Mouse (Mus musculus): ENCODE measurements around the gene Lhfpl4.

Lhfpl4 gene

DNA sequence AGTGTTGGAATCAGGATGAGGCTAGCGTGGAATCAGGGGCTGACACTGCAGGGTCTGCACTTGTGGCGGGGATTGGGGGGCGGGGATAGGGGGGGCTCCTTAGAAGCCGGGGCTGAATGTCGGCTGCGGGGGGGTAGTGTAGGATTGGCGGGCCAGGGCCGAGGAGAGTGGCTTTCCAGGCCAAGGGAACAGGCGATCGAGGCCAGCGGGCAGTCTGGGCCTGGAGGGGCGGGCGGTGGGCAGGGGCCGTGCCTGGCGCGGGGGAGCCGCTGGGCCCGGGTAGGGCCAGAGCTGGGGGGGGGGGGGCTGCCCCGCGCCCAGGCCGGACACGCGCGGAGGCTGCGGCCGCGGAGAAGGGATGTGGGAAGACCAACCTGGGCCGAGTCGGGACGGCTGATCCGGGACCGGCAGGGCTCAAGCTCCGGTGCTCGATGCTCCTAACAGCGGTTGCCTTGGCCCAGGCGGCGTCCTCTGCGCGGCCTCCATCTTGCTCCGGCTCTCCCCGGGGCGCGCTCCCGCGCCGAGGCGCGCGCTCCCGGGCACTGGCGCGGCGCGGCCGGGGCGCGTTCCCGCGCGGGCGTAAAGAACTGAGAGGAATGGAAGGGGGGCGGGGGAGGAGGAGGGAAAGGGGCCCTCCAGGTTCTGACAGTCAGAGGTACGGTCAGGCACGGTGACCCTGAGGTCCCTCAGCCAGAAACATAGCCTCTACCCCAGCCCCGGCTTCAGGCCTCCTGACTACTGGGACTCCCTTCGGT lies at the start of gene Lhfpl4:
Gene Lhfpl4, minus strand, starts transcription at position 544 of the 755 bp plus-strand sequence.
- peak; percentile 50 to 90 for DNase-seq

DNA sequence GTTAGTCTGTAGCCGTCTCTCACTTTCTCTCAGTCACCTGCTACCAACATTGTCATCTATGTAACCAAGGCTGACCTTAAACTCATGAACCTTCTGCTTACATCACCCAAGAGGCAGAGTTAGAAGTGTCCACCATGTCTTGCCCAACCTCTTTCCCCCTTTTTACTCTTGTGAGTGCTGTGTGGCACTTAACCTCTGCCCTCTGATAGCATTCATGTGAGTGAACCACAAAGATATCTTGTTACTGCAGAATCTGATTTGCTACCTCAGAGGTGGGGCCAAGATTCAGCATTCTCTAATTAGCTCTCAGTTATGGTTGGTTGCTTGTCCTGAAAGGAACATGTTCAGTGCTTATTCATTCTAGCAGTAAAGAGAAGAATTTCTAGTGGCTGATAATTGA lies 47.6 kb upstream of the Lhfpl4 start:
- DNase-seq: no peak

DNA sequence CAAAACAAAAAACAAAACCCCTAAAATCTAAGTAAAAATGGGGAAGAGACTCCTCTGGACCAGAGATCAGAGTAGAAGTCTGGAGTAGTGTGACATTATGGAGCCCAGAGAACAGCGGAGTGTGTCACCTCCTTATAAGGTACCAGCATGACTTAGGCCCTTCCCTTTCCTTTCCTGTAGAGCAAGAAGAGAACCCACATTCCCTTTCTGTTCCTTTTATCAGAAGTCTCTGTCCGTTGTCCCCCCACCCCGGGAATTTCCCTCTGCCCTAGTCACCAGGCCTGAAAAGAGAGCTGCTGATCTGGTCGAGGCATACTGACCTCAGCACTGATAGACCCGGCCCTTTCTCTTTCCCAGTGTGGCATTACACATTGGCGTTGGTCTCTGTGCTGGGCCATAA lies 43.3 kb upstream of the Lhfpl4 start:
- DNase-seq: peak in 1 of 2 experiments; percentile 8

DNA sequence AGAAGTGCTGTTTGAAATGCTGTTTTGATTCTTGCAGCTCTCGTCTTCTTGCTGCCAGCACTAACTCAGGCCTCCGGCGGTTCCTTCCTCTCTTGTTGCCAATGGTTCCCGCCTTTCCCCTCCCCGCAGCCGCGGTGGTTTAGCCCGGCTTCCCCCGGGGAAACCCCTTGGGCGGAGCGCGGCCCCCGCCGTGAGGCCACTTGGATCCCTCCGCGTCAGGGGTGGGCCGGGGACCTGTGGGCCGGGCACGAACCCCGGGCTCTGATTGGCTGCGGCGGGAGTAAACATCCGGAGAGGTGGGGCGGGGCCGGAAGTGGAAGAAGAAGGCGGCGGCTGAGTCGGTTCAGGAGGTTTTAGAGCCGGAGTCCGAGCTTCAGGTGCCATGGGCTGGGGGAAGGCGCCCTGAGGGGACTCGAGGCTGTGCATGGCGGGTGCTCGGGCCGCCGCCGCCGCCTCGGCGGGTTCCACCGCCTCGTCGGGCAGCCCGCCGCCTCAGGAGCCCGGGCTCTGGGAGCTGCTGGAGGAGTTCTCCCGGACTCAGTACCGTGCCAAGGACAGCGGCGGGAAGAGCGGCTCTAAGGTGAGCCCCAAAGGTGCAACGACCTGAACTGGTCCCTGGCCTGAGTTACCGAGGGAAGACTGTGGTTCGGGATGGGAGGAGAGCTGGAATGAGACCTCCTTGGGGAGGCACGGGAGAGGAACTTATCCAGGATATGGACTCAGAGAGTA lies 42.5 kb upstream of the Lhfpl4 start, which contains the start of gene Mtmr14:
Gene Mtmr14, plus strand, starts transcription at position 302 of the 729 bp plus-strand sequence.
- DNase-seq: peak; percentile 99

DNA sequence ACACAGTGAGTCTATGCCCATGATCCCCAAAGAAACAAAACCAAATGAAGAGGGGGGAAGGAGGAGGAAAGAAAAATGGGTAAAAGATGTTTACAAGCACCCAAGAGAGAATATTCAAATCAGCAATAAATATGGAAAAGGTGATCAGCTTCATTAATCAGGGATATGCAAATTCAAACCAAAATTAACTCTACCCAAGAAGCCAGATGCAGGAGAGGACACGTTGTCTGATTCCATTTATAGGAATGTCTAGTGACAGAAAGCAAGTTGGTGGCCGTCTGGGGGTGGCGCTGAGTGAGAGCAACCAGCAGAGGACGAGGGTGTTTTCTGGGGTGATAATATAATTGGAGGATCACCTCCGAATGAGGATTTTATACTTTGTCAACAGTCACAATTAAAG lies 40.0 kb upstream of the Lhfpl4 start:
- DNase-seq: no peak

DNA sequence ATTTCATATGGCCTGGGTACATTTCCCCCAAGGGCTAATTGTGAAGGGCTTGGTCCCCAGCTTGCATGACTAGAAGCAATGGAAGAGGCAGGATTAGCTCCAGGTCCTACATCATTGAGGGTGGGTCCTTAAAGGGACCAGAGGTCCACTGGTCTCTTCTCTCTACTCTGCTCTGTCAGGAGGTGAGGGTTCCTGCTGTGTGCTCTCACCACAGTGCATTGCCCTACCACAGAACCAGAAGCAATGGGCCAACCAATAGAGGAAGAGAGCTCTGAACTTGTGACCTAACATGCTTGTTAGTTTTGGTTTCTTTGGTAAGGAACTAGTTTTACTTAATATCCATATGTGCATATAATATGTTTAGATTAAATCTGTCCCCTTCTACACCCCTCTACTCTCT lies 31.5 kb upstream of the Lhfpl4 start:
- no peak for DNase-seq

DNA sequence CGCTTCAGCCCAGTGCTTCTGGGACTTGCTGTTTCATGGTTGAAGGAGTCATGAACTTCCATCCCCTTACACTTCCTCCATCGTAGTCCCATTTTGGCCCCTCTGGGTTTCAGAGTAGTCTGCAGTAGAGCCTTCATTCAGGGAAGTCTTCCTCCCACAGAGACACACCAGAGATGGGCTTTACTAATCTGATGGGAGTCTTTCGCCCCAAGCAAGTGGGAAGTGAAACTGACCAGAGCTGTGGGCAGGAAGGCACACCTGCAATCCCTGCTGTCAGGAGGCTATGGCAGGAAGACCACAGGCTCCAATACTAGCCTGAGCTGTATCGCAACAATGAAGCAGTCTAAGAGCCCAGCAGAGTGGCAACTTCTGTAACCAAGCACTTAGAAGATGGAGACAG lies 30.6 kb upstream of the Lhfpl4 start:
- no peak for DNase-seq

DNA sequence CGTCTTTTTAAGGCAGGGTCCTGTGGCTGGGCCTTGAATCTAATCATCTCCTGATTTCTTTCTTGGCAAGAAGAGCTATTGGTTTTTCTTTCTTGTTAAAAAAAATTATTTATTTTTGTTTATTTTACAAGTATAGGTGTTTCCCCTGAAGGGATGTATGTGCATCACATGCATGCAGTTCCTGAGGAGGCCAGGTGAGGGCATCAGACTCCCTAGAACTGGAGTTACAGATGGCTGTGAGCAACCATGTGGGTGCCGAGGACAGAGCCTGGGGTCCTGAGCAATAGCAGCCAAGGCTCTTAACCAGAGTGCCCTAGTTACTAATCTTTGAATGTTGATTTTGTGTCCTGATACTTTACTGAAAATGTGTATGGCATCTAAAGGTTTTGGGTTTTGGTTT lies 21.1 kb upstream of the Lhfpl4 start:
- DNase-seq: no peak

DNA sequence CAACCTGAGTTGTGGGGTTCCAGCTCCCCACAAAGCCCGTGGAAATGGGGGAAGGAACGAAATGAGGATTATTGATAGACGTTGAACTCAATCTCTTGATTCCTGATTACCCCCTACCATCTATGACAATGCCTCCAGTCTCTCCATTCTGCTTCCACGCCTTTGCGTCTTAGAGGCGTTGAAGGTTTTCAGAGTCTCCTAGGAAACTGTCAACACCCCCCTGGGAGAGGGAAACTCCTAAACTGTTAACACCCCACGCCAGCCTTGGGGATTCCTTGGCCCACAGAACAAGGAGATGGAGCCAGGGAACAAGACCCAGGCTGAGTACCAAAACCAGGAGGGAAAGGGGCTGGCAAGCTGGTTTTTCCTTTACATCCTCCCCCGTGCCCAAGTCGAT lies 410 bp upstream of the Lhfpl4 start:
- peak in 1 of 2 experiments; percentile 22 for DNase-seq

DNA sequence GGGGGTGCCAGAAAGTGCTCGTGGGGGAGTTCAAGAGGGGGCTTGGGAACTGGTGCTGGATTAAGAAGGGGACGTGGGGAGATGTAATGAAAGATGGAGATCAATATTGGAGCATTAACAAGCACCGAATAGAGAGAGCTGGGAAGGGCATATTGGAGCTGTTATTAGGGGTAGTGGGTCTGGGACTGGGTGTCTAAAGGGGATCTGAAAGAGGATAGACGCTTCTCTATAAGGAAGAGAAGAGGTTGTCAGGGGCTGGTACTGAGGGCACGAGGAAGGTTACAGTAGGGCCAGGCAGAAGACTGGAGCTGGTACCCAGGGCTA lies 705 bp downstream of the Lhfpl4 start:
- DNase-seq: no peak

DNA sequence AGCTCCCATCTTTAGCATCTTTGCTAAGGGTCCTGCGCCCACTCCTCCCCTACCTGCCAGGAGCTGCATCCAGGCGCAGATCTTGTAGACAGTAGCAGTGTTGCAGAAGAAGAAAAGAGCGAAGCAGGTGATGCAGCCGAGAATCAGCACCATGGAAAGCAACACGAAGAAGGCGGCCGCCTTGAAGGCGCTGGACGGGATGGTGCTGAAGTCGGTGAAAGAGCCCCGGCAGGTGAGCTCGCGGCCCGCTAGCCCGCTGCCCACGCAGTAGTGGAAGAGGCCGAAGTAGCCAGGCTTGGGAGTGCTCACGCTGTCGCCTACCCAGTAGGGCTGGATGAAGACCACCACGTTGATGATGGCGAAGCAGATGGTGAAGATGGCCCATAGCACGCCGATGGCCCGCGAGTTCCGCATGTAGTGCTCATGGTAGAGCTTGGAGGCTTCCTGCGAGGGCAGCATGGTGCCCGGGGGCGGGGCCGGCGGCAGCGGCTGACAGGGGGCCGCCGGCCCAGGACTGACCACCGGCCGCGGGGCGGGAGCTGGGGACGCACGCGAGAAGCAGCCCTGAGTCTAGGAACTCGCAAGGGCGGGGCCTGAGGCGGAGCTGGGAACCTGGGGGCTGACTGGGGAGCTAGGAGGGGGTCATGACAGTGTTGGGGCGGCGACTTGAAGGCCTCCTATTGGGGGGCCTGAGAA lies 1.3 kb downstream of the Lhfpl4 start:
- peak; percentile 50 to 51 for DNase-seq

DNA sequence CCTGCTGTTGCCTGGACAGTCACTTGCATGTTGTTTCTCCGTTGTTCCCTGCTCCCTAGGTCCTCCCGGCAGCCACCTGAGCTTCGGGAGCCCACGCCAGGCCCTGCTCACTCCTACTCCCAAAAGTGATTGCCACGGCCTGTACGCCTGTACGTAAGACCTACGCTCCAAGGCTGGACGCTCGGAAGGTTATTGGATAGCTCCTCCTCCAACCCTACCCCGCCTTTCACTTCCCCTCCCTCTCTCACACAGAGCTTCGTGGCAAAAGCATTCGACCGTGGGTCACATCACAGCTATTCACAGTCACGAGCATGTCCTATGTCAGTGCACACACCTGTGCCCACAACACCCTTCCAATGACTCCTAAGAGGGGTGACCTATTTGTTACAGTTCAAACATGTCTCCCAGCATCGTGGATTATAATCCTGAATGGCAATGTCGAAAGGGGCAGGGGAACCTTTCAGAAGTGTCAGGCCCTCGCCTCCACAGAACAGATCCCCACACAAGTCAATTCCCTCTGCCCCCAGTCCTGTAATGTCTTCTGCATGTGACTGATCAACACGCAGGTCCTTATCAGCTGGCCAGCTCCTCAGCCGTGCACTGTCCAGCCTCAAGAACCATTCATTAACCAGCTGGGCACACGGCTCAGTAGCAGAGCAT lies 10.2 kb downstream of the Lhfpl4 start:
- no peak for DNase-seq

DNA sequence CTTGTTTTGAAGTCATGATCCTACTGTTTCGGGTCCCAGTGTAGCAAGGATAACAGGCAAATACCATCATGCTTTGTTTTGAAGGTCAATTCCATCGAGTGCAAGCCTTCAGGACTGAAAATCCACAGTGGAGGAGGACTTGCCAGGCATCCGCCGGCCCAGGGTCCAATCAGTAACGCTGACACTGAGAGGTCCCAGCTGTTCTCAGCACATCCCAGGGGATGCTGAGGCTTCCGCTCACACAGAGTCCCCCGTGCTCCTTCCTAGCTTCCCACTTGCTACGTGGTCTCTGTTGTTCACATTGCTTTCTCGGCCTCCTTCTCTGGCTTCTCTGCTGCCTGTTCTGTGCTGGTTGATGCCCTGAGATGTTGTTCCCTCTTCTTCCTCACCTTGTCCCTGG lies 11.0 kb downstream of the Lhfpl4 start:
- DNase-seq: no peak

DNA sequence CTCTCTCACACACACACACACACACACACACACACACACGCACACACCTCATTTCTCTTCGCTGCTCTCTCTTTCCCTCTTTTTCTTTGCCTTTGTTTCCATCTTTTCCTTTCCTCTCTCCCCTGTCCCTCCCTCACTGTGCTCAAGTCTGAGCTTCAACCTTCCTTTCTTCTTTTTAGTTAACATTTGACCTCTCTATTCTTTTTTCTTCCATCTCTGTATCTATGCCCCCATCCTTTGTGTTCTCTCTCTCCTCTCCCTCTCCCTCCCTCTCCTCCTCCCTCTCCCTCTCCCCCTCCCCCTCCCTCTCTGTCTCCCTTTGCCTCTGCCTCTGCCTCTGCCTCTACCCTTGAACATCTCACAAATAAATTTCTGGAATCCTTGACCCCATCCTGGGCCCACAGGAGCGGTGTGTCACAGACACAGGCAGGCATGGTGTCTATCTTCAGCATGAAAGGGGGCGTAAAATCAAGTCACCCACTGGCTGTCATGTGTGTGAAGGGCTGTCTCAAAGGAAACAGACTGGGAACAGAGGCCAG lies 15.9 kb downstream of the Lhfpl4 start:
- no peak for DNase-seq

DNA sequence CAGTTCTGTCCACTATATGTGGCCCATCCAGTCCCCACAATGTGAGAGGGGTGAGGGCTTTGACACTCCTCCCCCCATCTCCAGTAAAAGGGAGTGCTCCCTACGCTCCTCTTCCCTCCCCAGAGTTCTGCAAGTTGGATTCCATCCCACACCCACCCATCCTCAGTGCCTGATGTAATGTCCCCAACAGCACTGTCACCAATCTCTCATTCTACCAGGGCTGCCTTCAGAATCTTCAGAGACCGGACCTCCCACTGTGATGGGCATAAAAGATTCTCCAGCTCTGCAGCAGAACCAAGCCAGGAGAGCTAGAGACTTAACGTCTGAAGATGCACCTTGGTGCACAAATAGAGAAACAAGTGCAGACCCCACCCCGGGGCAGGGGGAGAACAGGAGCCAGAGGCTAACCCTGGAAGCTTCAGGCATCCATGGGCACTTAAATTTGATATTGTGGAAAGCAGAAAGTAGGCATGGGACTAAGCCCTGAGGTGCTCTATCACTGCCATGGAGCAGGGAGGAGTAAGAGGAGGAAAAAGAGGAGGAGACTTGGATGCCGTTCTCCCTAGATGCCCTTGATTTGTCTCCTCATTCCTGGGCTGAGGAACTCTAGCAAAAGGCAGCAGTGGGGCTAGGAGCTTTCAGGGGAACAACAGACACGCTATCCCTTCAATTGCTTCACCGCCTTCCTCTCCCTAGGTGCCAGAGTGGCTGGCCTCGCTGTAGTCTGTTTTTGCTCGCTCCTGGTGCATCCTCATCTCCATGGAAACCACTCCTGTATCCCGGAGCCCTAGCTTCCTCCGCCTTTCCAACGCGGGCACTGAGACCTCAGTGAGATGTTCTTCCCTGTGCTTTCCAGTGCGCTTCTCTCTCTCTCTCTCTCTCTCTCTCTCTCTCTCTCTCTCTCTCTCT lies 16.6 kb downstream of the Lhfpl4 start:
- DNase-seq: peak in 1 of 2 experiments; percentile 44

DNA sequence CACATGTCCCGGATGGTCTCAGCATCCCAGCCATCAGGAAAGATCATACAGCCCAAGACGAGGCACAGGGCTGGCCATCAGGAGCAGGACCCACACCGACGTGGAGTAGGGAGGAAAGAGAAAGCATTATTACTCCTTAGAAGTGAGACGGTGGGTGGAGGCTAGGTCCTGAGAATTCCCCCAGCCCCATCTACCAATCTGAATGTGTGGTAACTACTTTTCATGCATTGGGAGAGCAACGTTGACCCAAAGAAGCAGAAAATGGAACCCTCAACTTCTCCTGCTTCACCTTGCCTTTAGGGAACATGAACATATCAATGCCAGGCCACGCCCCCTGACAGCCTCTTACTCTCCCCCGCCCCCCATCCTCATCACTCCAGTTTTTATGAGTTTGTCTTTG lies 18.6 kb downstream of the Lhfpl4 start:
- DNase-seq: no peak

DNA sequence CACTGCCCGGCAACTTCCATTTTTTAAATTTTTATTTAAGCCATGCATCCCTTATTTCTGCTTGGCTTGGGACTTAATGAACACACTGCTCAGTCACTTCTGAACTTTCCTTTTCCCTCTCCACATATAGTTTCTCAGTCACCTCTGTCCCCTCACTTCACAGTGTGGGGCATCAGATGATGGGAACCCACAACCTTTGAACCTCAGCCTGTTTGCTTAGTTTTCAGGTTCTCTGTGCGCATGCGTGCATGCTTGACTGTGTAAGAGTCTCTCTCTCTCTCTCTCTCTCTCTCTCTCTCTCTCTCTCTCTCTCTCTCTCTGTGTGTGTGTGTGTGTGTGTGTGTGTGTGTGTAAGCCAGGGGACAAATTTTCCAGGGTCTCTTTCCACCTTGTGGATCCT lies 19.7 kb downstream of the Lhfpl4 start:
- no peak for DNase-seq

DNA sequence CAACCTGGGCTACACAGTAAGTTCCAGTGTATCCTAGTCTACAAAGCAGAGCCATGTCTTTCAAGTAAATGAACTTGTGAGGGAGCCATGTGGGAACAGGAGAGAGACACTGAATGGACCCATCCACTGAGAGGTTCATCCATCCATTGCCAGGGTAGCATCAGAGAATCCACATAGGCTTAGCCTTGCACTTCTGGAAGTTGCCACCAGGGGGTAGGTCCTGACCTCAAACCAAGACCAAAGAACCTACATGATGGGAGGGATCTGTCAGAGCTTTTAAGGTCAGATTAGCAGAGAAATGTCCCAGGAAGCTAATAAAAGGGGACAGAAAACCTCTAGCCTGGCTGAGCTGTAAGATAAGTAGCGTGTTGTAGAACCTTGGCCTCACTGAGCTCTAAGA lies 22.6 kb downstream of the Lhfpl4 start:
- DNase-seq: peak; percentile 56 to 64

DNA sequence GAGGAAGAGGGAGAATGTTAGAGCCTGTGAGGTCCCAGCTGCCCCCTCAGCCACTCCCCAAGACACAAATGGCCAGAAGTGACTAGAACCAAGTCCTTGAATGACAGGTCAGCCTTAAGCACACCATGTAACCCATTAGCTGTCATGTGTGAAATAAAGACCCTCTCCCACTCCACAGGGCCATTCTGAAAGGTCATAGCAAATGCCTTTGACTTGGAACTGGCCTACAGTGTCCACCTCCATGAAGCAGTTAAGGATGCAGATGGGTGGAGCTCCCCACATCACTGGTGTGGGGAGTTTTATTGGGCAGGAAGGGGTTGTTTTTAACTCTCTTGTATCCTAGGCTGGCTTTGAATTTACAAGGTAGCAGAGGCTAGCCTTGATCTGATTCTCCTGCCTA lies 23.2 kb downstream of the Lhfpl4 start:
- no peak for DNase-seq

DNA sequence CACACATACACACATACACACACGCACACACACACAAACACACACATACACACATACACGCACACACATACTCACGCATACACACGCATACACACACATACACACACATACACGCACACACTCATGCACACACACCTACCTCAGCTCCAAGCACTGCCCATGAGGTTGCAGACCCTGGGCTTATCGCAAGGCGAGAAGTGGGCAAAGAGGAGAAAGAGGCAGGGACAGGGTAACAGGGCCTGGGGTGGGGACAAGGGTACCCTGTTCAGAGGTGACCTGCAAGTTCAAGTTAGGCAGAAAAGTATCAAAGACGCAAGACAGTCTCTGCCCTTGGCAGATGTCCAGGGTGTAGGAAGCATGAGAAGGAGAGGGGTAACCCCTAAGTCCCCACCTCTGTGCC lies 24.5 kb downstream of the Lhfpl4 start:
- DNase-seq: no peak

DNA sequence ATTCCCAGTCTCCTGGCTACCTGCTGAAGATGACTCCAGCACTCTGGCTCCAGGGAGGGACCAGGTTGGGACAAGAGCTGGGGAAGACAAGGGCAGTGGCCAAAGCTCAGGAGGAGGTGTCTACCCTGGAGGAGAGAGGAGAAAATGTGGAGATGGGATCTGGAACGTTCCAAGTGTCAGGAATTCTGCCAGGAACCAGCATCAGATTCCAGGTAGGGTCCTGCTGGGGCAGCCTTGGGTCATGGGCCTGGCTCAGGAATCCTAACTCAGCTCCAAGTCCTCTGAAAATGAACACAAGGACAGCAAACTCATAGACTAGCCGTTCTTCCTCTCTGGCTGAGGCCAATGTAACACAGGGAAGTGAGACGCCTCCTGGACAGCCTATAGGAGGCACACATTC lies 25.3 kb downstream of the Lhfpl4 start:
- DNase-seq: no peak

Data from cerebellum, adult 18-20 months (tissue).